Mouse (Mus musculus) hindbrain, embryonic 10.5 days (tissue): ENCODE data around the gene 9030025P20Rik. TPM values are rescaled to one million over a fixed set of nuclear protein-coding genes. Genes with fewer than 3 reads are reported as not detected.
"Not testable (repeated sequence)": the region's sequence is repeated elsewhere in the genome, so short reads cannot be mapped to it uniquely, and the experiment has no call there.

Experiments
- DNase-seq: peaks from one replicate; pipeline ENCODE4 v3.0.0-alpha.2; 2017; ENCODE audit warnings: low spot score
- H3K27ac ChIP-seq: fragments of 300-500 bp; sonication (generic); 2 replicates; pipeline ENCODE4 v1.5.1; 2016; ENCODE audit warnings: mild to moderate bottlenecking, moderate library complexity
- H3K27me3 ChIP-seq: fragments of 300-500 bp; sonication (generic); 2 replicates; pipeline ENCODE4 v1.6.1; 2016; ENCODE audit warnings: mild to moderate bottlenecking; ENCODE audit not compliant: poor library complexity, insufficient read depth, severe bottlenecking
- H3K36me3 ChIP-seq: fragments of 300-500 bp; sonication (generic); 2 replicates; pipeline ENCODE4 v1.6.1; 2016; ENCODE audit warnings: mild to moderate bottlenecking, moderate library complexity
- H3K4me1 ChIP-seq: fragments of 300-500 bp; sonication (generic); replicated peaks from 2 replicates; pipeline ENCODE4 v1.6.1; 2016; ENCODE audit warnings: mild to moderate bottlenecking
- H3K4me3 ChIP-seq: fragments of 300-500 bp; sonication (generic); 2 replicates; pipeline ENCODE4 v1.5.1; 2016; ENCODE audit warnings: mild to moderate bottlenecking, moderate library complexity
- H3K9me3 ChIP-seq: fragments of 300-500 bp; sonication (generic); 2 replicates; pipeline ENCODE4 v1.6.1; 2016; ENCODE audit warnings: mild to moderate bottlenecking, moderate library complexity
- WGBS: fragments of 180-500 bp; shearing (Covaris S2); methylation state at CpG from one replicate; pipeline ENCODE4 v1.1.7; 2016; 5-methylcytosine and 5-hydroxymethylcytosine counted together
- polyA plus RNA-seq: library from polyadenylated mRNA; unstranded; fragments of >200 nt; fragmentation: Nextera tagmentation; extraction: Ambion mirVana; gene quantifications from 2 replicates; pipeline ENCODE4 v1.2.1, GENCODE M21; 2016

Gene 9030025P20Rik
- polyA plus RNA-seq, 1 experiment from 2014 or later, result 11.1 TPM

DNA sequence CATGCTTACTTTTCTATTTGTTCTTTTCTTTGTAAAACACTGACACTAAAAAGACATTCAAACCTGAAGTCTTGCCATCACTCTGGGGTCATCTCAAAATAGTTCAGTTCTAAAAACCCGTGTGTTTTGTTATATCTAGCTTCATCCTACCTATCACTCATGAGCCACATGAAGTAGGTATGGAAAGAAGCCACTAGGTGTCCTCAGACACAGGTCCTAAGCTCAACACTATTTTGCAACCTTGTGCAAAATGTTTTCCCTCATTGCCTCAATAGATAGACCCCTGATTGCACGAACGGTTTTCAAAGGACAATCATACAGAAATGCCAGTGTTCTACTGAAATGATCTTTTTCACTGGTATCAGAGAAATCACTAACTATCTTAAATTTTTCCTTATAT is 30.8 kb downstream of the 9030025P20Rik start:
- not testable (repeated sequence) for H3K4me3 ChIP-seq, H3K27ac ChIP-seq, H3K4me1 ChIP-seq, H3K9me3 ChIP-seq, H3K27me3 ChIP-seq, DNase-seq, H3K36me3 ChIP-seq
- WGBS, result no CpG with 5 or more reads among the region's 3 CpGs

DNA sequence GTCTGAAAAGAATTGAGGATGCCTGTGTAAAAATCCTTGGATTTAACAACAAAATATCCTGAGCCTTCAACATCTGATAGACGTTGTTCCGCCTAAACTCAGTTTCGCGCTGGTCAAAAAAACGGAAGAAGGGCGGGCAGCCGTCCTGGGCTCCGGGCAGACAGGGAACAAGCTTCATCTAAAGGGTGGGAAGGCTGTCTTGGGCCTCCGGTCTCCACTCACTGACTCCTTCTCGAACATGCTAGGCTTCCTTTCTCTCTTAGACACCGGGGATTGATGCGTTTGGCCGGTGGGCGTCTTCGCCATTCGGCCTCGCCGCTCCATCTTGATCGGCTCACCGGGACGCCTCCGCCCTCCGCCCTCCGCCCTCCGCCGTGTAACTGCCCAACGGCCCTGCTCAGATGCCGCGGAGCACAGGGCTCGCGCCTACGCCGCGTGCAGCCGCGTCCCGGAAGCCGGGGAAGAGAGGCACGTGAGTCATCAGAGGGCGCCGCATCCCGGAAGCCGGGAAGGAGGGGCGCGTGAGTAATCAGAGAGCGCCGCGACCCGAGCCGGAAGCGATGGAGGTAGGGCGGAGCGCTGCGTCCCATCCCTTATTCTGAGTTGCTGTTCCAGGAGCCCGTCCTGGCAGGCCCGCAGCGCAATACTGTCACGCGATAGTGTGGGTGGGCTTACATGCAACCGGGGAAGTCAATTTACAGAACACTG is 31.6 kb downstream of the 9030025P20Rik start, which contains the start of gene Gm3435:
Gm3435 (plus strand) TSS at position 471 of the 708 bp plus-strand sequence.
- not testable (repeated sequence) for H3K4me1 ChIP-seq, H3K27ac ChIP-seq, DNase-seq, H3K27me3 ChIP-seq, H3K4me3 ChIP-seq, H3K36me3 ChIP-seq, H3K9me3 ChIP-seq
- no CpG with 5 or more reads among the region's 60 CpGs for WGBS

DNA sequence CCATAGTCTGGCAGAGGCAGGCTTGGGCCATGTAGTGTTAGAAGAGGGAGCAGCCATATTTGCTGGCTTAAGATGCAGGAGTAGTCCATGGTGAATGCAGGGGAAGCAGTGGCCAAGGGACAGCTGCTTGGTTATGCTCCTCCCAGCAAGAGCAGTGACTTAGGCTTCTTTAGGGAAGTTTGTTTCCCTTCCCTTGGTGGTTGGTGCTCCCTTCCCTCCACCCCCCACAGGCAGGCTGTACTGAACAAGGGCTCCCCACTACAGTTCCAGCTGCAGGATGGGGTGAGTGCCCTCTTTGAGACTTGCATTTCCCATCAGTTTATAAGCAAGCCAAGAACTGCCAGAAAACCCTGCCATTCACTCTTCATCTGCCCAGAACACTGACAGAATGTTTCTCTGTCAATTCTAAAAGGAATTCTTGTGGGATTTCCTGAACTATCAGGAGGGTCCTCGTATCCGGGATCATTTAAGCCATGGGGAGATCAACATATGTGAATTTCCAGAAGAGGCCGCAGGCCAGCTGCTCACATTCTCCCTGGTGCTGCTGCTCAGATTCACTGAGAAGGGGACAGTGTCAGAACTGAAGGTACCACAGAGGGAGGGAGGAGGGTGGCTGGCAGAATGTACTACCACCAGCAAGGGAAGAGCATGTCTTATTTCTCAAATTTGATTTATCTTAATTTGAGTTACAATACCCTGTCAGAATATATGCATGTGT is 43.4 kb downstream of the 9030025P20Rik start:
- H3K4me1 ChIP-seq, H3K4me3 ChIP-seq, DNase-seq, H3K36me3 ChIP-seq, H3K9me3 ChIP-seq, H3K27ac ChIP-seq, H3K27me3 ChIP-seq: not testable (repeated sequence)
- 83% methylated on average over 3 of the region's 3 CpGs for WGBS

GRCm38 (mm10) chr17:15023878-15024492 is 45.7 kb downstream of the 9030025P20Rik start:
- WGBS, result no CpG with 5 or more reads among the region's 97 CpGs

DNA sequence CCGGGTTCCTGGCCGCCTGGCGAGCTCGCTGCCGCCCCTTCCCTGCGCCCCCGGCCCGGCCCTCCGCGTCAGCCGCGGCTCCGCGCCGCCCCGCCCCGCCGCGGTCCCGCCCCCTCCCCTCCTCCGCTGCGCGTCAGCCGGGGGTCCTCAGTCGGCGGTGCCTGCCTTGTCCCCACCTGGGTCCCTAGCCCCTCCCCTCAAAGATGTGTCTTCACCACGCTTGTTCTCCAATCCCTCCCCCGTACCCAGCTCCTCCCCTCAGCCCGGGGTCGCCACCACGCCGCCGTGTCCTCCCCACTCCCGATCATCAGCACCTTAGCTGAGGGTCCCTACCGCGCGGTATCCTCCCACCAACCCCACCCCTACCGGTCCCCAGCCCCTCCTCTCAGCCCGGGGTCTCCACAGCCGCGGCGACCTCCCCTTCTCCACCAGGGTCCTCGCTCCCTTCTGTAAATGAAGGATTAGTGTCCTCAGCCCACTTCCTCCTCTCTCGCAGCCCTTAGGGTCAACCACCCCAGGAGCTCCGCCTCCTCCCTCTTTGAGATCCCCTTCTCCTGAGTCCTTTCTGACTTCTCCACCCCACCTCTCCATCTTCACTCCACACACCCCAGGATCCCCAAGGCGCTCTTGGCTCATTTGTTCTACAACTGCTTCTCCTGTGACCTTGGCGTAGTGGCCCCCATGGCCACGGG is 46.4 kb downstream of the 9030025P20Rik start:
- not testable (repeated sequence) for H3K4me3 ChIP-seq, H3K27me3 ChIP-seq, H3K4me1 ChIP-seq, H3K27ac ChIP-seq, H3K9me3 ChIP-seq, DNase-seq, H3K36me3 ChIP-seq
- WGBS, result no CpG with 5 or more reads among the region's 48 CpGs

More at GRCm38 (mm10) chr17:15023878-15024492, 45.7 kb downstream of the 9030025P20Rik start:
- H3K27me3 ChIP-seq, H3K27ac ChIP-seq, H3K4me3 ChIP-seq, DNase-seq, H3K4me1 ChIP-seq, H3K36me3 ChIP-seq, H3K9me3 ChIP-seq: not testable (repeated sequence)

GRCm38 (mm10) chr17:15025513-15025912 is 47.2 kb downstream of the 9030025P20Rik start:
- no CpG with 5 or more reads among the region's 6 CpGs for WGBS
- not testable (repeated sequence) for H3K9me3 ChIP-seq

DNA sequence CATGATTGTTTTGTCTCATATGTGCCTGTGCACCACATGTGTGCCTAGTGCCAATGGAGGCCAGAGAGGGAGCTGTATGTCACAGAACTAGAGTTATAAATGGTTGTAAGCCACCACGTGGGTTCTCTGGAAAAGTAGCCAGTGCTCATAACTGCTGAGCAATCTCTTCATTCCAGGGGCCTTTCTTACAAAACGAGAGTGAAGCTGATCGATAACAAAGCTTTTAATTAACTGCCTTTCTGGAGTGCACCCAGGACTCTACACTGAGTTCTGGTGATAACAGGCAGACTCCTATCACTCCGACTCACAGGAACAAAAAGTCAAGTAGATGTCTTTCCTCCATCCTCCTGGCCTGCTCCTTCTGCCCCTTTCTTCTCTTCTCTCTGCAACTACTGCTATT is 53.1 kb downstream of the 9030025P20Rik start:
- H3K9me3 ChIP-seq, H3K4me1 ChIP-seq, DNase-seq, H3K4me3 ChIP-seq, H3K27me3 ChIP-seq, H3K27ac ChIP-seq, H3K36me3 ChIP-seq: not testable (repeated sequence)
- no CpG with 5 or more reads among the region's 4 CpGs for WGBS

More at GRCm38 (mm10) chr17:15025513-15025912, 47.2 kb downstream of the 9030025P20Rik start:
- H3K4me3 ChIP-seq, H3K27me3 ChIP-seq, DNase-seq, H3K27ac ChIP-seq, H3K4me1 ChIP-seq, H3K36me3 ChIP-seq: not testable (repeated sequence)

DNA sequence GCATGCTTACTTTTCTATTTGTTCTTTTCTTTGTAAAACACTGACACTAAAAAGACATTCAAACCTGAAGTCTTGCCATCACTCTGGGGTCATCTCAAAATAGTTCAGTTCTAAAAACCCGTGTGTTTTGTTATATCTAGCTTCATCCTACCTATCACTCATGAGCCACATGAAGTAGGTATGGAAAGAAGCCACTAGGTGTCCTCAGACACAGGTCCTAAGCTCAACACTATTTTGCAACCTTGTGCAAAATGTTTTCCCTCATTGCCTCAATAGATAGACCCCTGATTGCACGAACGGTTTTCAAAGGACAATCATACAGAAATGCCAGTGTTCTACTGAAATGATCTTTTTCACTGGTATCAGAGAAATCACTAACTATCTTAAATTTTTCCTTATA is 62.2 kb downstream of the 9030025P20Rik start:
- WGBS, result no CpG with 5 or more reads among the region's 3 CpGs
- not testable (repeated sequence) for H3K27me3 ChIP-seq, DNase-seq, H3K9me3 ChIP-seq, H3K36me3 ChIP-seq, H3K4me1 ChIP-seq, H3K27ac ChIP-seq, H3K4me3 ChIP-seq

Other genes with a start within 250 kb of the 9030025P20Rik start
- gene Wdr27, start 35.3 kb upstream of the 9030025P20Rik start, polyA plus RNA-seq, result 4.9 and 8.9 TPM in 2 replicates
- 28.1 TPM in 2 replicates for gene 1600012H06Rik, start 35.3 kb upstream of the 9030025P20Rik start, polyA plus RNA-seq
- 24.5 and 32.5 TPM in 2 replicates for gene Phf10, start 17.2 kb upstream of the 9030025P20Rik start, polyA plus RNA-seq
- 1.8 TPM in 1 of 2 replicates, not detected in the other for gene Gm3417, start 322 bp downstream of the 9030025P20Rik start, polyA plus RNA-seq
- gene Gm3435, start 31.7 kb downstream of the 9030025P20Rik start, polyA plus RNA-seq, result 10.1 and 12.6 TPM in 2 replicates
- 89.6 and 92.5 TPM in 2 replicates for gene Ermard, start 62.7 kb downstream of the 9030025P20Rik start, polyA plus RNA-seq
- gene Tcte3, start 63.0 kb downstream of the 9030025P20Rik start, polyA plus RNA-seq, result 0.72 TPM in 1 of 2 replicates, not detected in the other
- gene Gm3448, start 63.1 kb downstream of the 9030025P20Rik start, polyA plus RNA-seq, result 4.1 and 4.4 TPM in 2 replicates